Mouse (Mus musculus): ENCODE data around the gene Tdo2.

Tdo2 gene

GRCm38 (mm10) chr3:81976102-81976501, at the start of gene Tdo2:
Gene Tdo2, minus strand, starts transcription at chr3:81976202.
- no peak for DNase-seq (ENCODE audit: low spot score)

GRCm38 (mm10) chr3:82023065-82023464, 47.1 kb upstream of the Tdo2 start:
- DNase-seq (ENCODE audit: low spot score): no peak

GRCm38 (mm10) chr3:82022421-82022920, 46.5 kb upstream of the Tdo2 start:
- no peak for DNase-seq (ENCODE audit: low spot score)

GRCm38 (mm10) chr3:82014148-82014703, 38.2 kb upstream of the Tdo2 start:
- no peak for DNase-seq (ENCODE audit: low spot score)

GRCm38 (mm10) chr3:82007002-82007401, 31.0 kb upstream of the Tdo2 start:
- no peak for DNase-seq (ENCODE audit: low spot score)

- peak; percentile 84 for DNase-seq (ENCODE audit: low spot score)
Observed at GRCm38 (mm10) chr3:81995988-81996387, 20.0 kb upstream of the Tdo2 start.

- no peak for DNase-seq (ENCODE audit: low spot score)
Observed at GRCm38 (mm10) chr3:81995371-81995770, 19.4 kb upstream of the Tdo2 start.

GRCm38 (mm10) chr3:81990531-81990930, 14.5 kb upstream of the Tdo2 start:
- DNase-seq (ENCODE audit: low spot score): no peak

GRCm38 (mm10) chr3:81989692-81990141, 13.7 kb upstream of the Tdo2 start:
- DNase-seq (ENCODE audit: low spot score): no peak

GRCm38 (mm10) chr3:81987628-81988027, 11.6 kb upstream of the Tdo2 start:
- DNase-seq (ENCODE audit: low spot score): no peak

- no peak for DNase-seq (ENCODE audit: low spot score)
Observed at GRCm38 (mm10) chr3:81986103-81986502, 10.1 kb upstream of the Tdo2 start.

- no peak for DNase-seq (ENCODE audit: low spot score)
Observed at GRCm38 (mm10) chr3:81985100-81985499, 9.1 kb upstream of the Tdo2 start.

GRCm38 (mm10) chr3:81983120-81983895, 7.3 kb upstream of the Tdo2 start:
- no peak for DNase-seq (ENCODE audit: low spot score)

GRCm38 (mm10) chr3:81981990-81982389, 6.0 kb upstream of the Tdo2 start, which contains the start of gene Asic5:
Gene Asic5, plus strand, starts transcription at chr3:81982290.
- DNase-seq (ENCODE audit: low spot score): no peak

- DNase-seq (ENCODE audit: low spot score): no peak
Observed at GRCm38 (mm10) chr3:81981576-81981975, 5.6 kb upstream of the Tdo2 start.

- no peak for DNase-seq (ENCODE audit: low spot score)
Observed at GRCm38 (mm10) chr3:81975607-81976006, 395 bp downstream of the Tdo2 start.

GRCm38 (mm10) chr3:81964596-81964995, 11.4 kb downstream of the Tdo2 start:
- no peak for DNase-seq (ENCODE audit: low spot score)

- no peak for DNase-seq (ENCODE audit: low spot score)
Observed at GRCm38 (mm10) chr3:81963768-81964167, 12.2 kb downstream of the Tdo2 start.

- no peak for DNase-seq (ENCODE audit: low spot score)
Observed at GRCm38 (mm10) chr3:81961336-81961735, 14.7 kb downstream of the Tdo2 start.

- no peak for DNase-seq (ENCODE audit: low spot score)
Observed at GRCm38 (mm10) chr3:81957484-81957883, 18.5 kb downstream of the Tdo2 start.

- DNase-seq (ENCODE audit: low spot score): no peak
Observed at GRCm38 (mm10) chr3:81951785-81952184, 24.2 kb downstream of the Tdo2 start.

GRCm38 (mm10) chr3:81949048-81949447, 27.0 kb downstream of the Tdo2 start:
- DNase-seq (ENCODE audit: low spot score): no peak

- no peak for DNase-seq (ENCODE audit: low spot score)
Observed at GRCm38 (mm10) chr3:81944851-81945393, 31.1 kb downstream of the Tdo2 start.

Measured in retina, embryonic 14.5 days (tissue).